Mouse (Mus musculus) embryo, embryonic 11 days (tissue): ENCODE data around the gene Pik3r1.

Experiments
- DNase-seq: peaks from one replicate; pipeline ENCODE4 v3.0.0-alpha.2; 2015

The Pik3r1 gene

DNA sequence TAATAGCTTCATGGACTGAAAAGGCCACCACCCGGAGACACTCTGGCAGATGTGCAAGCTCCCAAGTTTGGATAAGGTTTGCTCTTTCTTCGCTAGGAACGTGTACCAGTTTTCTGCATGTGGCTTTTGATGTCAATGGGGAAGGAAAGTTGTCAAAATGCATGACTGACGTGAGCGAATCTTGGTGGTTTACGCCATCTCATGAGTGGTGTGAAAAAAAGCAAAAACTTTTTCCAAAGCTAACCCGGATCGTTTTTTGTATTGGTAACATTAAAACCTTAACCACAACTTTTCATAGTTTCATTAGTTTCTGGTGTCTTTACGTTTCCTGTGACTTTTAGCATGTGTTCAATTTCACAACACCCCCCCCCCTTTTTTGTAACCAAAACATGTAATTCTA lies 60.8 kb downstream of the Pik3r1 start:
- DNase-seq: no peak

GRCm38 (mm10) chr13:101706426-101706825 lies 61.6 kb downstream of the Pik3r1 start:
- no peak for DNase-seq

GRCm38 (mm10) chr13:101702096-101702775 lies 65.8 kb downstream of the Pik3r1 start:
- DNase-seq: no peak

- no peak for DNase-seq
Measured at GRCm38 (mm10) chr13:101701632-101702031, 66.4 kb downstream of the Pik3r1 start.

DNA sequence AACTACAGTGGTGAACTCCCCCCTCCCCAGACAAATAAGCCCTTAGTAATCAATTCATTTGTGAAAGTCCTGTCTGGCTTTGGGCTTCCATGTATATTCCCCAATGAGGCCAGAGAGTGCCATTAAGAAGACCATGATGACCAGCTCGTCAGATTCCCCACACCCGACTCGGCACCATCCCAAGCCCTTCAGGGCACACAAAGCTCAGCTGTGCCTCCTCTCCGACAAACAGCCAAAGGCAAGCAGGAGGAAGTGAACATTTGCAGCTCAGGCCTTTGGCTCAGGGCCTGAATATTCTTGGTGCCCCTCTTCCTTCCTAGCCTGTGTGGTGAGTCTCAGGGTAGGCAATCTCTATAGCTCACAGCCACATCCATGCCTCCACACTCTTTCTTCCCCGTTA lies 68.3 kb downstream of the Pik3r1 start:
- no peak for DNase-seq

DNA sequence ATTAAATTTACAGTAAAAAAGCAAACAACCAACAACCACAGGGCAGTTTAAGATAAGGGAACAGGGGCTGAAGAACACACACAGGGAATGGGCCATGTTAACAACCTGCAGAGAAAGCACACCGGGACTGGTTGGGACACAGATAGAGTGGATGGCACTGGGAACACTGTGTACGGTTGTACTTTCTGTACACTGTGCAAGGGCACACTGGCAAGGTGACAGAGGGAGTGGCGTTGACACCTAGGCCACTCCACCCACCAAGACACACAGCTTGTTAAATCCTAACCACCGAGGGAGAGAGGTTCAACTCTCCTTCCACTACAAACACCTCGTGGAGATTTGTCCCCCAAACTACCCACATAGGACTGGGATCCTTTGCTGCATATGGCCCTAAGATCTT lies 70.1 kb downstream of the Pik3r1 start:
- no peak for DNase-seq

DNA sequence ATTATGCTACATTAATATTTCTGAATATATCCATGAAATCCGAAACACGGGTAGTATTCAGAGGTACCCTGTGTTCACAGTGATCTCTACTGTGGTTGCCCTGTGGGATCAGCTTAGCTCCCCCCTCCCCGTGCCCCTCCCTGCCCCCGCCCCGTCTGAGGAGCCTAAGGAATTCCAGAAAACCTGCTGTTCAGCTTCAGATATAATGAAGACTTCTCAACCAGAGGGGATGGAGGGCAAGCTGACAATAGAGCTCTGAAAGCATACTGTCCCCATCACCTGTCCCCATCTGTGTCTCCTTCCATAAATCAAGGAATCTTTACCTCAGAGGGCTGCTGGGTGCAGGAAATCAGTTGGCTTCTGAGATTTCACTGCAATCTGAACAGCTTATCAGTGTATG lies 70.6 kb downstream of the Pik3r1 start:
- no peak for DNase-seq

GRCm38 (mm10) chr13:101696827-101697226 lies 71.2 kb downstream of the Pik3r1 start:
- no peak for DNase-seq

DNA sequence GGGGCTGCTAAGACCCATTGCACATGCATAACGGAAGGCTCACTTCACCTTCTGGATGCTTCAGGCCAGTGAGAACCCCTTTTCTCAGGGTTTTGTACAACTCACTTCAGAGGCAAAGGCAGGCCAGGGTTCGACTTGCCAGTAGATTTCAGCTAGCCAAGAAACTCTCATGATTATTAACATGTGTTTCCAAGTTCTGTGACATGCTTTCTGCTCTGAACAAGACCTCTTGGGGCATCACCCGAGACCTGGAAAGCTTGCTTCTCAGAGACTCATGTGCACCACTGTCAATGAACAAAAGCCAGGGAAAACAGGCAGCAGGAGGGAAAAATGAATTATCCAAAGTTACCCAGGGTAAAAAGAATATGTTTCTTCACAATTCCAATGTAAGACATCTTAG lies 71.7 kb downstream of the Pik3r1 start:
- DNase-seq: no peak

- DNase-seq: peak; percentile 93
Measured at GRCm38 (mm10) chr13:101695876-101696275, 72.1 kb downstream of the Pik3r1 start.

GRCm38 (mm10) chr13:101694496-101695251 lies 73.3 kb downstream of the Pik3r1 start:
- peak; percentile 75 for DNase-seq

- DNase-seq: peak; percentile 67
Measured at GRCm38 (mm10) chr13:101693967-101694495, 74.0 kb downstream of the Pik3r1 start.

DNA sequence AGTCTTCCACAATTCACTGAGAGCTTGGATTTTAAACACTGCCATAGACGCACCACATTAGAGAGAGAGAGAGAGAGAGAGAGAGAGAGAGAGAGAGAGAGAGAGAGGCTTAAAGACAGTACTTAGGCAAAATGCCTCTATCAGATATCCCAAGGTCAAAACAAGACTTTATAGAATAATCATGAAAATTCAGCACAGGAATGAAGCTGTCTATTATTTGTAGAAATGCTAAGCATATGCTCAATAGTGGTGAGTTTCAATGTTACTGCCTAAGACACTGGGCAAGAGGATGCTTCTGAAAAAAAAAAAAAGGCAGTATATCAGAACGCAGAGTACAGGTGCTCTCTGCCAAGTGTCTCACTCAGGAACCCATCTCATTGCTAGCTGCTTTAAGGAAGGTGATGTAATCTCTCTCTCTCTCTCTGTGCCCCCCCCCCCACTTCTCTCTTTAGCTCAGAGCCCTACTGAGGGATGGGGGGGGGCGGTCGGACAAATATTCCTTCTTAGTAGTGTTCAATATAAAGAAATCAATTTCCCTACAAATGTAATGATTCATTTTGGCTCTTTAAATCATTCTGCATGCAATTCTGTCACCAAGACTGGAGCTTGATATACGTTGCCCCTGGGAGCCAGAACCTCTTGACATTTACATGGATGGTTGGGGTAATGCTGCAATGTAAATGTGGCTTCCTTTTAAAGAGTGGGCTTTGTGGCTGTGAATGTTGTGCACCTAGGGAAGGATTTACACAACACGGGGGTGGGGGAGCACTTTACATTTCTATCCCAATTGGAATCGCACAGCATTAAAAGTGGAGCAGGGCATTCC lies 74.9 kb downstream of the Pik3r1 start:
- DNase-seq: peak; percentile 19

- DNase-seq: peak; percentile 50
Measured at GRCm38 (mm10) chr13:101692239-101692784, 75.7 kb downstream of the Pik3r1 start.

- no peak for DNase-seq
Measured at GRCm38 (mm10) chr13:101691669-101692068, 76.3 kb downstream of the Pik3r1 start.

- no peak for DNase-seq
Measured at GRCm38 (mm10) chr13:101690911-101691655, 76.9 kb downstream of the Pik3r1 start.

- DNase-seq: no peak
Measured at GRCm38 (mm10) chr13:101690167-101690566, 77.8 kb downstream of the Pik3r1 start.

- DNase-seq: no peak
Measured at GRCm38 (mm10) chr13:101686256-101686655, 81.8 kb downstream of the Pik3r1 start.

GRCm38 (mm10) chr13:101684706-101685105 lies 83.3 kb downstream of the Pik3r1 start:
- no peak for DNase-seq

- no peak for DNase-seq
Measured at GRCm38 (mm10) chr13:101682378-101682777, 85.6 kb downstream of the Pik3r1 start.

DNA sequence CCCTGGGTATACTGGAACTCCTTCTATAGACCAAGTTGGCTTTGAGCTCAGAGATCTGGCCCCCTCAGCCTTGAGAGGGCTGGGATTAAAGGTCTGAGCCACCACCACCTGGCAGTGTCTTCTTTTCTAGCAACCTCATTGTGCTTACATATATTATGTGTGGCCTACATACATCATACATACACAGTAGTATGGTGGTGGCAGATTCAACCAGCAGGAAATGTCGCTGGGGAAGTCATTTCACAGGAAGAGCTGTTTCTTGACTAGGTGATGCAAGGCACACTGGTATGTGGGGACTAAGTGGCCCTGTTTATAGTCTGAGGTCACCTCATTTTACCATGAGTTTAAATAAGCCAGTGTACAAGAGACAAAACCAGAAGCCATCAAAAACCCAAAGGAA lies 87.9 kb downstream of the Pik3r1 start:
- DNase-seq: no peak

GRCm38 (mm10) chr13:101678984-101679383 lies 89.0 kb downstream of the Pik3r1 start:
- DNase-seq: no peak
